Mouse (Mus musculus): ENCODE measurements around the gene Srarp. TPM values are rescaled to one million over a fixed set of nuclear protein-coding genes. Genes with fewer than 3 reads are reported as not detected.

Srarp gene
- polyA plus RNA-seq, 1 experiment from 2014 or later: not detected

DNA sequence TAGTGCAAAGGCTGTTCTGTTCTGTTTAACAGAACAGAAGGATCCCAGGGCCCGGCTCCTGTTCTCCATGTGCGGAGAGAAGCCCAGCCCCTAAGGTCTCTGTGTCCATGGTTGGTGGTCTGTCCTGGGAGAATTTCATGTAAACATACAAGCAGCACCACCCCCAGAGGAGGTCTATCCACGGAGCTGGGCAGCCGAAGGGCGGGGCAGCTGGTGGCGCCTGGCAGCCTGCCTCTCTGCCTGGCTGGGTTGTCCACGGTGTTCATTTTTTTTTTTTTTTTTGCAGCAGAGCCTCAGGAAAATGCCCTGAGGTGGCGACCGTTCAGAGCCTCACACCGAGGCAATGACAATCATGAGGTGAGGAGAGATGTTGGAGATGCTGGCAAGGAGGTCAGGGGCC is 32.7 kb upstream of the Srarp start:
- no peak for ATAC-seq
- no peak overlapping the region for H3K4me2 ChIP-seq (ENCODE audit: low read length)
- 51% methylated on average over 10 of the region's 10 CpGs for WGBS
- peak overlapping the region; percentile 23; the same call in 1 of the 2 replicates for H3K27ac ChIP-seq (ENCODE audit: low read length)
- H3K9ac ChIP-seq (replicated peaks; ENCODE audit: low read depth, low read length): no peak overlapping the region
- H3K27me3 ChIP-seq (replicated peaks; ENCODE audit: control insufficient read depth, insufficient read depth, low read length): no peaks in the 10 kb centered on the region
- no peaks in the 10 kb centered on the region for H3K4me1 ChIP-seq (replicated peaks; ENCODE audit: control insufficient read depth, insufficient read depth, low read length)
- no peak overlapping the region for H3K4me3 ChIP-seq (replicated peaks; ENCODE audit: low read length)
- H3K9me3 ChIP-seq (ENCODE audit: control insufficient read depth, low read length): no peaks in the 10 kb centered on the region
- peaks cover 81% of the 10 kb centered on the region for H3K36me3 ChIP-seq (ENCODE audit: control insufficient read depth, insufficient read depth)

DNA sequence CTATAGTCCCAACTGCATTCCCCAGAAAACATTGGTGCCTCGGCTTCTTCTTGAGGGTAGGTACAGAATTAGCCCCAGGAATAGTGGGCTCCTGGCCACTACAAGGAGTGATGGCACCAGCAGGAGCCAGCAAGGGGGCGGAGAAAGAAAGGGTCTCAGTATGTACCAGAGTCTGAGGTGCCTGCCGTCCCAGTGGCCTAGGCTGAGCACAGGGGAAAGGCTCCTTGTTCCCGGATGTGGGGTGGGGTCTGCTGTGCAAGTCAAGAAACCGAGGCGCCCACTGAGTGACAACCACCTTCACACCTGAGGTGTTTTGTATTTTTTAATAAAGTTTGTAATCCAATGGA is 31.6 kb upstream of the Srarp start:
- Histone ChIP-seq H3K27ac (ENCODE audit: low read length) (no peak overlapping the region), H3K4me3 (replicated peaks; ENCODE audit: low read length) (no peak overlapping the region), H3K36me3 (ENCODE audit: control insufficient read depth, insufficient read depth) (peaks cover 74% of the 10 kb centered on the region), H3K4me1 (replicated peaks; ENCODE audit: control insufficient read depth, insufficient read depth, low read length) (no peaks in the 10 kb centered on the region), H3K9ac (replicated peaks; ENCODE audit: low read depth, low read length) (no peak overlapping the region), H3K27me3 (replicated peaks; ENCODE audit: control insufficient read depth, insufficient read depth, low read length) (no peaks in the 10 kb centered on the region), H3K9me3 (ENCODE audit: control insufficient read depth, low read length) (no peaks in the 10 kb centered on the region), H3K4me2 (ENCODE audit: low read length) (no peak overlapping the region)
- 85% methylated on average over 6 of the region's 6 CpGs for WGBS
- ATAC-seq: no peak

DNA sequence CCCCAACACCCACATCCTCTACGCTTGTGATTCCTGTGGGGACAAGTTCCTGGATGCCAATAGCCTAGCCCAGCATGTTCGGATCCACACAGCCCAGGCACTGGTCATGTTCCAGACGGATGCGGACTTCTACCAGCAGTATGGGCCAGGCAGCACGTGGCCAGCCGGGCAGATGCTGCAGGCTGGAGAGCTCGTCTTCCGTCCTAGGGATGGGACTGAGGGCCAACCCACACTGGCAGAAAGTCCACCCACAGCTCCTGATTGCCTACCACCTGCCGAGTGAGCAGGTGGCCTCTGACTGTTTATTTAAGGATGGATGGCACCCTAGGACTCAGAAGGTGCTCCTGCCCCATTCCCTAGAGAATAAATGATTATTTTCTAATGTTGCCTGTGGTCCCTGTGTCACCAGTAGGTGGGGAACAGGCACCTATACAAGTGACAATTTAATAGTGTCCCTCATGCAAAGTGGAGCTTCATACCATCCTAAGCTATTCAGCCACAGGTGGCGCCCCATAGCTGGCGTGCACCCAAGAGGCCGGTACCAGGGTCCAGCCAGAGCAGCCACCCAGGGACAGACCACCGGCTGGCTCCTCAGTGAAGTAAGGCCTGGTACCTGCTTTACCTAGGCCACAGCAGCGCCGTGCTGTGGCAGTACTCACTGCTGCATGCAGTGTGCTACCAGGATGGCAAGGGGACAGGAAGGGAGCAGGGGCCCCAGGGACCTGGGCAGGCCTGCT is 31.1 kb upstream of the Srarp start:
- WGBS: 77% methylated on average over 15 of the region's 15 CpGs
- no peak overlapping the region for H3K9ac ChIP-seq (replicated peaks; ENCODE audit: low read depth, low read length)
- no peak overlapping the region for H3K4me3 ChIP-seq (replicated peaks; ENCODE audit: low read length)
- no peak overlapping the region for H3K4me2 ChIP-seq (ENCODE audit: low read length)
- no peaks in the 10 kb centered on the region for H3K9me3 ChIP-seq (ENCODE audit: control insufficient read depth, low read length)
- peaks cover 70% of the 10 kb centered on the region for H3K36me3 ChIP-seq (ENCODE audit: control insufficient read depth, insufficient read depth)
- no peaks in the 10 kb centered on the region for H3K27me3 ChIP-seq (replicated peaks; ENCODE audit: control insufficient read depth, insufficient read depth, low read length)
- H3K27ac ChIP-seq (ENCODE audit: low read length): no peak overlapping the region
- H3K4me1 ChIP-seq (replicated peaks; ENCODE audit: control insufficient read depth, insufficient read depth, low read length): no peaks in the 10 kb centered on the region
- ATAC-seq: no peak

DNA sequence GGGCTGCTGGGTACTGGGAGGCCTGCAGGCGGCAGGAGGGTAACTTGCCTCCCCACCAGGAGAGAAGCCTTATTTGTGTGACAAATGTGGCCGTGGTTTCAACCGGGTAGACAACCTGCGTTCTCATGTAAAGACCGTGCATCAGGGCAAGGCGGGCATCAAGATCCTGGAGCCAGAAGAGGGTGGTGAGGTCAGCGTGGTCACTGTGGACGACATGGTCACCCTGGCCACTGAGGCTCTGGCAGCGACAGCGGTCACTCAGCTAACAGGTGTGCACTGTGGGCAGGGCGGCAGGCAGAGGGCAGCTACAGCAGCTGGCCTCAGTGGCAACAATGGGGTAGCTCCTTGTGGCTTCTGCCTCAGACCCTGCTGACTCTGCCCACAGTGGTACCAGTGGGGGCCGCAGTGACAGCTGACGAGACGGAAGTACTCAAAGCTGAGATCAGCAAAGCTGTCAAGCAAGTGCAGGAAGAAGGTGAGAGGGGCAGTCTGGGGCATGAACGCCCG is 30.4 kb upstream of the Srarp start:
- no peak overlapping the region for H3K9ac ChIP-seq (replicated peaks; ENCODE audit: low read depth, low read length)
- ATAC-seq: no peak
- H3K4me1 ChIP-seq (replicated peaks; ENCODE audit: control insufficient read depth, insufficient read depth, low read length): no peaks in the 10 kb centered on the region
- no peak overlapping the region for H3K27ac ChIP-seq (ENCODE audit: low read length)
- H3K36me3 ChIP-seq (ENCODE audit: control insufficient read depth, insufficient read depth): peaks cover 66% of the 10 kb centered on the region
- H3K4me3 ChIP-seq (replicated peaks; ENCODE audit: low read length): no peak overlapping the region
- no peaks in the 10 kb centered on the region for H3K27me3 ChIP-seq (replicated peaks; ENCODE audit: control insufficient read depth, insufficient read depth, low read length)
- no peak overlapping the region for H3K4me2 ChIP-seq (ENCODE audit: low read length)
- 92% methylated on average over 16 of the region's 16 CpGs for WGBS
- no peaks in the 10 kb centered on the region for H3K9me3 ChIP-seq (ENCODE audit: control insufficient read depth, low read length)

DNA sequence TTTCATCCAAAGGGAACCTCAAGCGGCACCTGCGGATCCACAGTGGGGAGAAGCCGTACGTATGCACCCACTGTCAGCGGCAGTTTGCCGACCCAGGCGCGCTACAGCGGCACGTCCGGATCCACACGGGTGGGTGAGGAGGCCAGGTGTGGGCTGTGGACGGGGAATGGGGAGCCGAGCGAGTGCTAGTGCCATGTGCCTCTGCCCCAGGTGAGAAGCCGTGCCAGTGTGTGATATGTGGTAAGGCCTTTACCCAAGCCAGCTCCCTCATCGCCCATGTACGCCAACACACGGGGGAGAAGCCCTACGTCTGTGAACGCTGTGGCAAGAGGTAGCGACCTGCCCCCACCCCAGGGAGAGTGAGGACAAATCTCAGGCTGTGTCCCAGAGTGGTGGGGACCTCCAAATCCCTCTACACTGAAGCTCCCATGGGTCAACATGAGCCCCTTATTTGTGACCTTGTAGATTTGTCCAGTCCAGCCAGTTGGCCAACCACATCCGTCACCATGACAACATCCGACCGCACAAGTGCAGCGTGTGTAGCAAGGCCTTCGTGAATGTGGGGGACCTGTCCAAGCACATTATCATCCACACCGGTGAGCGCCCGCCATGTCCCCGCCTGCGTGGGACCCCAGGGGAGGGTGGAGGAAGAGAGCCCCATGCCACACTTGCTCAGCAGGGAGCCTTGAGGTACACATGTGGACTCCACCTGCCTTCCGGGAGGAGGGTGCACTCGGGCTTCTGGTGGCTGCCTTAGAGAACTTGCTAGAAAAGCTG is 29.8 kb upstream of the Srarp start:
- Histone ChIP-seq H3K9ac (replicated peaks; ENCODE audit: low read depth, low read length) (no peak overlapping the region), H3K27ac (ENCODE audit: low read length) (no peak overlapping the region), H3K4me3 (replicated peaks; ENCODE audit: low read length) (no peak overlapping the region), H3K4me1 (replicated peaks; ENCODE audit: control insufficient read depth, insufficient read depth, low read length) (0 out of 2 replicates have a peak, but pooled peaks cover 2% of the 10 kb centered on the region), H3K4me2 (ENCODE audit: low read length) (no peak overlapping the region), H3K9me3 (ENCODE audit: control insufficient read depth, low read length) (no peaks in the 10 kb centered on the region), H3K36me3 (ENCODE audit: control insufficient read depth, insufficient read depth) (peaks cover 60% of the 10 kb centered on the region), H3K27me3 (replicated peaks; ENCODE audit: control insufficient read depth, insufficient read depth, low read length) (no peaks in the 10 kb centered on the region)
- 90% methylated on average over 34 of the region's 34 CpGs for WGBS
- ATAC-seq: no peak

DNA sequence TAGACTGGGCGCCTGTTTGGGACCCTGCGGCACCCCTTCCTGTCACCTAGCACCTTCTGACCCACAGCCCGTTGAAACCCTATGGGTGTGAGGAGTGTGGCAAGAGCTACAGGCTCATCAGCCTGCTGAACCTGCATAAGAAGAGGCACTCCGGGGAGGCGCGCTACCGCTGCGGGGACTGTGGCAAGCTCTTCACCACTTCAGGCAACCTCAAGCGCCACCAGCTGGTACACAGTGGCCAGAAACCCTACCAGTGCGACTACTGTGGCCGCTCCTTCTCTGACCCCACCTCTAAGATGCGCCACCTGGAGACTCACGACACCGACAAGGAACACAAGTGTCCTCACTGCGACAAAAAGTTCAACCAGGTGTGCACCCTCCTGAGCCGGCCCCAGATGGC is 28.8 kb upstream of the Srarp start:
- Histone ChIP-seq H3K9me3 (ENCODE audit: control insufficient read depth, low read length) (no peaks in the 10 kb centered on the region), H3K4me2 (ENCODE audit: low read length) (no peak overlapping the region), H3K4me1 (replicated peaks; ENCODE audit: control insufficient read depth, insufficient read depth, low read length) (0 out of 2 replicates have a peak, but pooled peaks cover 2% of the 10 kb centered on the region), H3K27ac (ENCODE audit: low read length) (no peak overlapping the region), H3K36me3 (ENCODE audit: control insufficient read depth, insufficient read depth) (peaks cover 51% of the 10 kb centered on the region), H3K4me3 (replicated peaks; ENCODE audit: low read length) (no peak overlapping the region), H3K27me3 (replicated peaks; ENCODE audit: control insufficient read depth, insufficient read depth, low read length) (no peaks in the 10 kb centered on the region), H3K9ac (replicated peaks; ENCODE audit: low read depth, low read length) (no peak overlapping the region)
- ATAC-seq: no peak
- 77% methylated on average over 16 of the region's 16 CpGs for WGBS

DNA sequence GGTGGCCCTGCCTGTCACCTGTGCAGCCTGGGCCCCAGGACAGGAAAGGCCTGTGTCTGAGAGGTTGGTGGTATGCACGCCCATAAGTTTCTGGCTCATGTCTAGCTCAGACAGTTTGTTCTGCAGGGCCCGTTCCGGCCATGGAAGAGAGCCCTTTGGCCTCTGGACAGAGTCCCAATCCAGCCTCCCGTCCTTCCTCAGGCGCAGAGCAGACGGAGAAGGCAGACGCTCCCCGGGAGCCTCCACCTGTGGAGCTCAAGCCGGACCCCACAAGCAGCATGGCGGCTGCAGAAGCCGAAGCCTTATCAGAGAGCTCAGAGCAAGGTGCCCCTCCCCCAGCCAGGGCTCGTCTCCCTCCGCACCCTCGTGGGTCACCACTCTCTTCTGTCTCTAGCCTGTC is 27.6 kb upstream of the Srarp start:
- no peak overlapping the region for H3K27ac ChIP-seq (ENCODE audit: low read length)
- H3K4me1 ChIP-seq (replicated peaks; ENCODE audit: control insufficient read depth, insufficient read depth, low read length): peaks cover 6% of the 10 kb centered on the region; the same call in 1 of the 2 replicates
- no peak overlapping the region for H3K4me3 ChIP-seq (replicated peaks; ENCODE audit: low read length)
- no peak overlapping the region for H3K4me2 ChIP-seq (ENCODE audit: low read length)
- no peaks in the 10 kb centered on the region for H3K9me3 ChIP-seq (ENCODE audit: control insufficient read depth, low read length)
- no peaks in the 10 kb centered on the region for H3K27me3 ChIP-seq (replicated peaks; ENCODE audit: control insufficient read depth, insufficient read depth, low read length)
- WGBS: 83% methylated on average over 14 of the region's 14 CpGs
- H3K36me3 ChIP-seq (ENCODE audit: control insufficient read depth, insufficient read depth): peaks cover 43% of the 10 kb centered on the region
- H3K9ac ChIP-seq (replicated peaks; ENCODE audit: low read depth, low read length): no peak overlapping the region
- no peak for ATAC-seq

DNA sequence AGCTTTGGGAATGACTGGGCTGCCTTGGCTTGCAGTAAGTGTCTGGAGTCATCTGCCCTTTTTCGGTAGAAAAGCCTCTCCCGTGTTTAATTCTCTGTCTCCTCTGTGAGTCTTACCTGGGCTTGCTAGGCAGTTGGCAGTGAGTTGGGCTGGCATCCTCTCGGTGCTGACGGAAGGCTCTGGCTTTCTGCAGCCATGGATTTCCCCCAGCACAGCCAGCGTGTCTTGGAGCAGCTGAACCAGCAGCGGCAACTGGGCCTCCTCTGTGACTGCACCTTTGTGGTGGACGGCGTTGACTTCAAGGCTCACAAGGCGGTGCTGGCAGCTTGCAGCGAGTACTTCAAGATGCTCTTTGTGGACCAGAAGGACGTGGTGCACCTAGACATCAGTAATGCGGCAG is 25.7 kb upstream of the Srarp start:
- ATAC-seq: no peak
- Histone ChIP-seq H3K4me3 (replicated peaks; ENCODE audit: low read length) (no peak overlapping the region), H3K4me1 (replicated peaks; ENCODE audit: control insufficient read depth, insufficient read depth, low read length) (peaks cover 12% of the 10 kb centered on the region), H3K27ac (ENCODE audit: low read length) (no peak overlapping the region), H3K27me3 (replicated peaks; ENCODE audit: control insufficient read depth, insufficient read depth, low read length) (no peaks in the 10 kb centered on the region), H3K4me2 (ENCODE audit: low read length) (no peak overlapping the region), H3K9ac (replicated peaks; ENCODE audit: low read depth, low read length) (no peak overlapping the region), H3K9me3 (ENCODE audit: control insufficient read depth, low read length) (no peaks in the 10 kb centered on the region), H3K36me3 (ENCODE audit: control insufficient read depth, insufficient read depth) (peaks cover 32% of the 10 kb centered on the region)
- WGBS: 83% methylated on average over 12 of the region's 12 CpGs

DNA sequence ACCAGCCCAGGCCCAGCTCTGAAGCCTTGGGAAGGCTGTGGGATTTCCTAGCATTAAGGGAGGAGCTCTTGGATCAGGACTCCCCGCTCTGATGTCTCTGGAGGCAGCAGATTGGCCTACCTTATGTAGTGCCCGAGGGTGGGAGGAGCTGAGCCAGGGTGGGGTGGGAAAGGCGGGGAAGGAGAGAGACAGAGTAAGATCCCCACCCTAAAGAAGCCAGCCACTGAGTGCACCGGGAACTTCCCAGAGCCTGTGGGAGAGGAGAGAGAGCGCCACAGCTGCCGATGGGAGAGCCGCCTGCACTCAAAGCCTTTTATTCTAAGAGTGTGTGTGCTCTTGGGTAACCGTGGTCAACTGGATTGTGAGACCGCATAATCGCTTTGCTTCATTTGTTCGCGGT is 25.2 kb upstream of the Srarp start:
- peaks cover 27% of the 10 kb centered on the region for H3K36me3 ChIP-seq (ENCODE audit: control insufficient read depth, insufficient read depth)
- no peak for ATAC-seq

More for the DNA sequence above, 25.2 kb upstream of the Srarp start:
- no peak overlapping the region for H3K4me3 ChIP-seq (replicated peaks; ENCODE audit: low read length)
- H3K27ac ChIP-seq (ENCODE audit: low read length): 0 out of 2 replicates have a peak overlapping the region, but pooled peaks have one; percentile 6
- no peaks in the 10 kb centered on the region for H3K9me3 ChIP-seq (ENCODE audit: control insufficient read depth, low read length)
- H3K4me2 ChIP-seq (ENCODE audit: low read length): no peak overlapping the region
- H3K9ac ChIP-seq (replicated peaks; ENCODE audit: low read depth, low read length): 0 out of 2 replicates have a peak overlapping the region, but pooled peaks have one; percentile 9
- H3K27me3 ChIP-seq (replicated peaks; ENCODE audit: control insufficient read depth, insufficient read depth, low read length): no peaks in the 10 kb centered on the region
- H3K4me1 ChIP-seq (replicated peaks; ENCODE audit: control insufficient read depth, insufficient read depth, low read length): peaks cover 12% of the 10 kb centered on the region
- 44% methylated on average over 12 of the region's 12 CpGs for WGBS

Measured in forebrain, embryonic 16.5 days (tissue).